Mouse (Mus musculus) ES-CJ7 (cell line): ENCODE measurements at regions not wholly inside any gene's neighbourhood (a gene's known extent, or its start where the extent isn't known, plus 50 kb on each side); places are given as distances from the start of the nearest gene placed in this dataset.
A peak's percentile ranks its signal among the peaks of the same experiment; 100 is the strongest.

Experiments
- DNase-seq: peaks from one replicate; pipeline ENCODE4 v3.0.0; 2011; ENCODE audit warnings: low read depth, low spot score

DNA sequence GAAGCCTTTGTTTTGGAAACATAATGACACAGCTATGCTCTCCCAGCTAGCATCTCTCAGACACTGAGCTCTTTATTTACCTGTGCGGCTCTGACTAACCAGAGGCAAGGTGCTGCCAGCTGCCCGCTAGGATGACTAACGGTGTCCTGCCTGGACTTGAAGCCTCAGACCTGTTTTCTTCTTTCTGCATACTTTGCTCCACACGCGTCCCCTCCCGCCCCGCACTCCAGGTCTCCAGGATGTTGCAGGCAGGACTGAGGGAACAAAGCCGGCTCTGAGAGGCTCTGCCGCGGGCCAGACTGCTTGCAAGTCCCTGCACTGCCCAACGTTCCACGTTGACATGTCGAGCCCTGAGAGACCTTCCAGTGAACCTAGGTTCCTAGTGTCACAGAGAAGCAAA is 106.2 kb upstream of the Efcab1 start:
- DNase-seq: peak; percentile 21

DNA sequence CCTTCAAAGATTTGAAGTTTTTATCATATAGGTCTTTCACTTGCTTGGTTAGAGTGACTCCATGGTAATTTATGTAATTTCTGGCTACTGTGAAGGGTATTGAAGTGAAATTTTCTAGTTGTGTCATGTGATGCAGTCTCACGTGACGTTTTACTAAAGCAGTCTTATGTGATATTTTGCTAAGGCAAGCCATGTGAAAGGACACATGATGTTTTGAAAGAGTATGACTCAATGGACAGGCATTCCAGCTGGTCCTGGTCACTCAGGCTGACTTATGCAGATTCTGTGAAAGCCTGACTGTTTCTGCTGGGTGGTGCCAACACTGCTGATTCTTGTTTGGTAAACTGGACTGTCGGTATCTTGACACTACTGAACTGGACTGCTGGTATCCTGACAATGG is 79.4 kb upstream of the Efcab1 start:
- no peak for DNase-seq

DNA sequence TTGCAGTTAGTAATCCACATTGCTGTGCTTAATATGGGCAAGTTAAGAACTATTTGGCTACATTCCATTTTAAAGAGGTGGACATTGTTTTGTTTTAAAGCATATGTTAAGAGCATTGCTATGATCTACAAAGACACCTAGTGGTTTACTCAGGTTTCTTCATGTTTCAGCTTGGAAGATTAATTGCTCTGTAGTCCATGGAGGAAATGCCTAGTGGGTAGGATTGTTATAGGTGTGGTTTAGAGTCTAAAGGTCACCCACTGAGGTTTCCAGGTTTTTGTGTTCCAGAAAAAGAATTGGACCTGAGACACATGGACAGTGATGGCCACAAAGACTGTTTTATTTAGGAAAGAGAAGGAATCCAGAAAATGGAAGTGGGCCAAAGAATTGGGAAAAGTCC is 65.6 kb upstream of the Efcab1 start:
- DNase-seq: no peak
